Mouse (Mus musculus) forebrain, embryonic 14.5 days (tissue): ENCODE measurements around the gene Fam78a. TPM values are rescaled to one million over a fixed set of nuclear protein-coding genes. Genes with fewer than 3 reads are reported as not detected.

ENCODE experiments used
- ATAC-seq: fragments of 200-750 bp; cut with Nextera tagmentation; 2 replicates; pipeline ENCODE4 v1.8.0; 2017; ENCODE audit warnings: mild to moderate bottlenecking, moderate library complexity
- DNase-seq: peaks from one replicate; pipeline ENCODE4 v3.0.0-alpha.2; 2015; ENCODE audit warnings: low spot score
- H3K27ac ChIP-seq: fragments of 300-500 bp; sonication (generic); 2 replicates; pipeline ENCODE4 v1.5.1; 2014; ENCODE audit warnings: low read depth, mild to moderate bottlenecking, control low read depth, low read length, moderate library complexity
- H3K27me3 ChIP-seq: fragments of 300-500 bp; sonication (generic); replicated peaks from 2 replicates; pipeline ENCODE4 v1.6.1; 2014; ENCODE audit warnings: low read length, control low read depth, mixed read lengths; ENCODE audit not compliant: control insufficient read depth, insufficient read depth
- H3K36me3 ChIP-seq: fragments of 300-500 bp; sonication (generic); 2 replicates; pipeline ENCODE4 v1.6.1; 2014; ENCODE audit warnings: low read length, control low read depth; ENCODE audit not compliant: control insufficient read depth, insufficient read depth
- H3K4me1 ChIP-seq: fragments of 300-500 bp; sonication (generic); 2 replicates; pipeline ENCODE4 v1.6.1; 2014; ENCODE audit warnings: antibody characterized with exemption, low read length, control low read depth; ENCODE audit not compliant: control insufficient read depth, insufficient read depth
- H3K4me2 ChIP-seq: fragments of 300-500 bp; sonication (generic); 2 replicates; pipeline ENCODE4 v1.6.1; 2014; ENCODE audit warnings: mild to moderate bottlenecking, control low read depth, low read length
- H3K4me3 ChIP-seq: fragments of 300-500 bp; sonication (generic); 2 replicates; pipeline ENCODE4 v1.5.1; 2014; ENCODE audit warnings: low read depth, low read length, control low read depth
- H3K9ac ChIP-seq: fragments of 300-500 bp; sonication (generic); 2 replicates; pipeline ENCODE4 v1.6.1; 2014; ENCODE audit warnings: mild to moderate bottlenecking, low read length, control low read depth, moderate library complexity
- H3K9me3 ChIP-seq: fragments of 300-500 bp; sonication (generic); replicated peaks from 2 replicates; pipeline ENCODE4 v1.6.1; 2016; ENCODE audit warnings: low read length, control low read depth, mixed read lengths; ENCODE audit not compliant: control insufficient read depth
- WGBS: fragments of 180-500 bp; shearing (Covaris S2); extraction: QIAGEN DNeasy Blood & Tissue Kit; methylation state at CpG from one replicate; pipeline ENCODE4 v1.1.7; 2014; 5-methylcytosine and 5-hydroxymethylcytosine counted together
- polyA plus RNA-seq: library from polyadenylated mRNA; unstranded; fragments of >200 nt; fragmentation: Nextera tagmentation; extraction: Ambion mirVana; gene quantifications from 2 replicates; pipeline ENCODE4 v1.2.1, GENCODE M21; 2014

Gene Fam78a
- polyA plus RNA-seq, 1 experiment from 2014 or later, result 0.34 TPM

DNA sequence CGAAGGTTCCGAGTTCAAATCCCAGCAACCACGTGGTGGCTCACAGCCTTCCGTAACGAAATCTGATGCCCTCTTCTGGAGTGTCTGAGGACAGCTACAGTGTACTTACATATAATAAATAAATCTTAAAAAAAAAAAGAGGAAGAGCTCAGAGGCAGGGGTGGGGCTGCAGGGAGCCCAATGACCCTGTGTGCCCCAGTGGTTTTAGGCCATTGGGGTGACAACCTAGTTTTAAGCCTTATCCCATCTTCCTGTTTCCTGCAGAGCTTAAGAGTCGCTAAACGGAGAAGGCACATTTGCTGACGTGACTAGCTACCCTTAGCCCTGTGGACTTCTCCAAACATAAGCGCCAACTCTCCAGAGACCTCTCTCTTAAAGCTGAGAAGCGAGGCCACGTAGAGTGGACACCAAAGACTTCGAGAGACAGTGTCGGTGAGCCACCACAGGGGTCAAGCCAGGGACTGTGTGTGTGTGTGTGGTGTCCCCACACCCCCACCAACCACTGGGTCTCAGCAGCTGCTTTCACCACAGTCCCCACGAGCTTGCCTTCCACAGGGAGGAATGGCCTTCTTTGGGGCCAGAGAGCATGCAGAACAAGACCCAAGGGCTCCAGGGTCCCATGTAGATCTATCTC lies 3.2 kb downstream of the Fam78a start:
- WGBS, result 84% methylated on average over 14 of the region's 14 CpGs
- H3K9ac ChIP-seq, result no peak overlapping the region

DNA sequence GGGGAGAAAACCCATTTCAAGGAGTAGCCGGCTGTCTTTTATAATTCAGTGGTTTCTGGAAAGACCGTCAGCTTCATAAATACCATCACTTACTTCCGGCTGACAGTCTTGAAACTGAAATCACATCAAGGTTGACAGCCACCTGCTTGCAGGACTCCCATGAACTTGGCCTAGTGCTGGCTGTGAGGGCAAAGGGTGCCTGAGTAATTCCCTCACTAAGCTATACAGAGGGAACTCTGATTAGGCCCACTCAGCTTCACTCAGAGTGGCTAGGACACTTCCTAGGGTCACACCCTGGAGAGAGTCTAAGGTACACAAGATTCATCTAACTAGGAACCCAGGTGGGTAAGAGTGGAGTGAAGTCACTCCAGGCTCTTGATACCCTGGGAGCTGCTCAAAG lies 4.0 kb downstream of the Fam78a start:
- H3K36me3 ChIP-seq, result no peaks in the 10 kb centered on the region
- WGBS, result 86% methylated on average over 3 of the region's 3 CpGs
- DNase-seq (no peak), ATAC-seq (no peak)
- H3K27ac ChIP-seq, result no peak overlapping the region
- H3K4me3 ChIP-seq, result no peak overlapping the region
- no peak overlapping the region for H3K4me2 ChIP-seq
- no peak overlapping the region for H3K9ac ChIP-seq
- peaks cover 43% of the 10 kb centered on the region for H3K27me3 ChIP-seq
- H3K9me3 ChIP-seq, result no peaks in the 10 kb centered on the region
- H3K4me1 ChIP-seq, result peaks cover 9% of the 10 kb centered on the region; the same call in 1 of the 2 replicates

More for the DNA sequence above, 3.2 kb downstream of the Fam78a start:
- no peak overlapping the region for H3K4me3 ChIP-seq
- ATAC-seq, result no peak
- no peak overlapping the region for H3K4me2 ChIP-seq
- no peak overlapping the region for H3K27ac ChIP-seq
- no peaks in the 10 kb centered on the region for H3K9me3 ChIP-seq
- no peak for DNase-seq
- peaks cover 9% of the 10 kb centered on the region; the same call in 1 of the 2 replicates for H3K4me1 ChIP-seq
- H3K36me3 ChIP-seq, result no peaks in the 10 kb centered on the region
- H3K27me3 ChIP-seq, result peaks cover 46% of the 10 kb centered on the region

DNA sequence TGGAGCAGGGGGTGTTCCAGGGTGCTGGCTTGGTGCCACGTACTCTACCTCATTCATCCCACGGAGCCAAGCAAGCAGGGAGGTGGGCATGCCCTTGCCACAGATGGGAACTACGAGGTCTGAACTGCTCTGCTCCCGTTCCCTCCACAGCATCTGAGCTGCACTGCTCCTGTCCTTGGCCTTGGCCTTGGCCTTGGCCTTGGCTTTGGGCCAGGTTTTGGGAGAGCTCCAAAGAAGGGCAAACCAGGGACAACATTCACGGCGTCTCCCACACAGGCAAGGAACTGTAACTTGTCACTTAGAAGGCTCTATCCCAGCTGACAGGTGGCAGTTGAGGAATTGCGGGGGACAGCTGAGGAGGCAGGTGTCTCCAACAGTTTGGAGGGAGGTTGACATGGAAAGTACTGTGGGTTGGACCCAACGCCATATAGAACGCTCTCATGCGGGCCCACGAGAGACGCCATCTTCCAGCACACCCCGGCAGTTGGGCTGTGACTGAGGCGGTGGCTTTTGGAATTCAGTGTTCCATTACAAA lies 5.4 kb downstream of the Fam78a start:
- no peak for ATAC-seq
- no peaks in the 10 kb centered on the region for H3K36me3 ChIP-seq

DNA sequence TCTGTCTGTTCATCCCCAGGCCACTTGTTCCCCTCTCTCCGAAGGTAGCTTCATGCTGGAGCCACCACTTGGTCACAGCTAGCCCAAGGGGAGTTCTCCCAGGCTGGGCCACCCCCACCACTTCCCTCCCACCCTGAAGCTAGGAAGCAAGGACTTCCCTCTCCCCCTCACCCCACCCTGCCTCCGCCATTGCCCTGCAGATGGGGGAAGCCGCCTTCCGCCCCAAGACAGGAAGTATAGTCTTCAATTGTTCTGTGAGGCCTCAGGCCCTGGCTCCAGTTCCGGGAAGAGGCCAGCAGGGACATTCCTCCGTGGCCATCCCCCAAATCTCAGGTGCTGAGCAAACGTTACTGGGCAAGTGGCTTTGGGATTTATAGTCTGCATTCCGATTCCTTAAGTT lies 6.1 kb downstream of the Fam78a start:
- Histone ChIP-seq H3K4me1 (0 out of 2 replicates have a peak, but pooled peaks cover 2% of the 10 kb centered on the region), H3K36me3 (no peaks in the 10 kb centered on the region), H3K27ac (no peak overlapping the region), H3K4me3 (no peak overlapping the region), H3K9ac (no peak overlapping the region), H3K27me3 (peaks cover 22% of the 10 kb centered on the region), H3K9me3 (no peaks in the 10 kb centered on the region), H3K4me2 (no peak overlapping the region)
- WGBS, result 56% methylated on average over 8 of the region's 8 CpGs
- DNase-seq (no peak), ATAC-seq (no peak)

More for the DNA sequence above, 5.4 kb downstream of the Fam78a start:
- Histone ChIP-seq H3K9ac (no peak overlapping the region), H3K4me3 (no peak overlapping the region), H3K4me1 (peaks cover 9% of the 10 kb centered on the region; the same call in 1 of the 2 replicates), H3K27ac (no peak overlapping the region), H3K27me3 (peaks cover 30% of the 10 kb centered on the region), H3K9me3 (no peaks in the 10 kb centered on the region), H3K4me2 (no peak overlapping the region)
- no peak for DNase-seq
- WGBS, result 87% methylated on average over 14 of the region's 14 CpGs

DNA sequence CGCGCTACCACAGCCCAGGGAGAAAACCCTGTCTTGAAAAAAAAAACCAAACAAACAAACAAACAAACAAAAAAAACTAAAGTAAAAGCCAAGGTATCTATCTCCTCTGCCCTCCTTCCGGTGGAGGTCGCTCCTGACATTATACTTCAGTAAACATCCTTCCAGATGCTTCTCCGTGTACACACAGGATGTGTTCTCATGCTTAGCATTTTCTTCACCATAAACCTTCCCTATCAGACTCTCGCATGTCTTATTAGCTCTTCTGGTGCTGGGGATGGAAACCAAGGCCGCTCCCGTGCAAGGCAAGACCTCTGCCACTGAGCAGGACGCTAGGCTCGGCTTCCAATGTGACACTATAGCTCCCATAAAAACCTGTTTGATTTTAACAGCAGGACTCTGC lies 6.9 kb downstream of the Fam78a start:
- H3K4me3 ChIP-seq, result no peak overlapping the region
- no peak overlapping the region for H3K27ac ChIP-seq
- H3K36me3 ChIP-seq, result no peaks in the 10 kb centered on the region
- WGBS, result 86% methylated on average over 10 of the region's 10 CpGs
- no peak for DNase-seq
- no peak overlapping the region for H3K9ac ChIP-seq
- ATAC-seq, result no peak
- no peaks in the 10 kb centered on the region for H3K9me3 ChIP-seq
- peaks cover 14% of the 10 kb centered on the region for H3K27me3 ChIP-seq
- no peaks in the 10 kb centered on the region for H3K4me1 ChIP-seq
- H3K4me2 ChIP-seq, result no peak overlapping the region

DNA sequence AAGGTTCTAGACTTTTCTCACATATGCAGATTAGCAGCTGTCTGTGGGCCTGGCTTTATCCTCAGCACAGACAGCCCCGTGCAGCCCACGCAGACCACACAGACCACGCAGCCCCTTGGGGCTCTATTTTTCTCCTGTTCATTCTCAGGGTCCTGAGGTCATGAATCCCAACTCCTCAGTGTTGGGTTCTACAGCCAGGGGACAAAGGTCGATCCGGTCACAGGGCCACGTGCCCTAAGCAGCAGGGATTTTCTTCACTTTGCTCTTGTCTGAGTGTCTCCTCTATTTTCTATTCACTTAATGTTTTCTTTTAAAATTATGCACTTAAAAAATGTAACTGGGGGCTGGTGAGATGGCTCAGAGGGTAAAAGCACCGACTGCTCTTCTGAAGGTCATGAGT lies 9.3 kb downstream of the Fam78a start:
- no peaks in the 10 kb centered on the region for H3K27me3 ChIP-seq
- DNase-seq, result no peak
- H3K4me2 ChIP-seq, result no peak overlapping the region
- no peaks in the 10 kb centered on the region for H3K4me1 ChIP-seq
- ATAC-seq, result no peak
- no peak overlapping the region for H3K4me3 ChIP-seq
- H3K9ac ChIP-seq, result no peak overlapping the region
- no peaks in the 10 kb centered on the region for H3K9me3 ChIP-seq
- 76% methylated on average over 7 of the region's 7 CpGs for WGBS
- H3K27ac ChIP-seq, result no peak overlapping the region
- H3K36me3 ChIP-seq, result no peaks in the 10 kb centered on the region

DNA sequence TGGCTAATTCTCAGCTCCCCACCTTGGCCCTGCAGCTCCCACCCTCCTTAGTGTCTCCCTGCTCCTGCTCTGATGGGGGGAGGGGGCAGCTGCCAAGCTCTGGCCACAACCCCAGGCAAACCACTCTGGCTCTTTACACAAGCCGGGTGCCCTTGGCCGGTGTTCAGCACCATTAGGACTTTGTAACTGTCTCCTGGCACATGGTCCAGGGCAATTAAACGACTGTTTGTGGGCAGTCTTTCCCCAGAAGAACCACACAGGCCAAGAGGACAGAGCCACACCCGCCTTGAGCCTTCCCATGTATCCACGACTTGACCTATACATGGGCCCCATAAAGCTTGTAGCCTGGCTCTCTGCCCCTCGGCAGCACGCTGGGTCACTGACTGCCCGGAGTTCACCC lies 10.3 kb downstream of the Fam78a start:
- H3K36me3 ChIP-seq, result no peaks in the 10 kb centered on the region
- DNase-seq (no peak), ATAC-seq (no peak)
- H3K9me3 ChIP-seq, result no peaks in the 10 kb centered on the region
- no peaks in the 10 kb centered on the region for H3K27me3 ChIP-seq
- WGBS, result 70% methylated on average over 8 of the region's 8 CpGs
- H3K4me1 ChIP-seq, result no peaks in the 10 kb centered on the region
- H3K9ac ChIP-seq, result no peak overlapping the region
- no peak overlapping the region for H3K4me3 ChIP-seq
- no peak overlapping the region for H3K4me2 ChIP-seq
- no peak overlapping the region for H3K27ac ChIP-seq

DNA sequence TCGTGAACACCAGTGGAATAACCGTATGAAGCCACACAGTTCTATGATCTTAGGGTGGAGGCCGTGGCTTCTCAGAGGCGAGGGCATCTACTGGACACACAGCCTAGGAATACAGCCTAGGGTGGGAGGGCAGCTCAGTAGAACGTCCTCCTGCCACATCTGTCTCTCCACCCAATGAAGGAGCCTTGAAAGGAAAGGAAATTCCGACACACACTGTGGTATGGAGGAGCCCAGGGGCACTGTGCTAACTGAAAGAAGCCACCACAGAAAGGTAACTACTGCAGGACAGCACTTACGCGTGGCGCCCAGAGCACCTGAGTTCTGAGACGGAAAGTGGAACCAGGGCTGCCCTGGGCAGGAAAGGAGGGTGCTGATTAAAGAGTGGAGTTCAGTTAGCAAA lies 13.9 kb downstream of the Fam78a start:
- ATAC-seq (no peak), DNase-seq (no peak)
- Histone ChIP-seq H3K9ac (no peak overlapping the region), H3K4me2 (no peak overlapping the region), H3K9me3 (no peaks in the 10 kb centered on the region), H3K27ac (no peak overlapping the region), H3K4me3 (no peak overlapping the region), H3K27me3 (no peaks in the 10 kb centered on the region), H3K36me3 (no peaks in the 10 kb centered on the region), H3K4me1 (no peaks in the 10 kb centered on the region)
- 93% methylated on average over 10 of the region's 10 CpGs for WGBS

DNA sequence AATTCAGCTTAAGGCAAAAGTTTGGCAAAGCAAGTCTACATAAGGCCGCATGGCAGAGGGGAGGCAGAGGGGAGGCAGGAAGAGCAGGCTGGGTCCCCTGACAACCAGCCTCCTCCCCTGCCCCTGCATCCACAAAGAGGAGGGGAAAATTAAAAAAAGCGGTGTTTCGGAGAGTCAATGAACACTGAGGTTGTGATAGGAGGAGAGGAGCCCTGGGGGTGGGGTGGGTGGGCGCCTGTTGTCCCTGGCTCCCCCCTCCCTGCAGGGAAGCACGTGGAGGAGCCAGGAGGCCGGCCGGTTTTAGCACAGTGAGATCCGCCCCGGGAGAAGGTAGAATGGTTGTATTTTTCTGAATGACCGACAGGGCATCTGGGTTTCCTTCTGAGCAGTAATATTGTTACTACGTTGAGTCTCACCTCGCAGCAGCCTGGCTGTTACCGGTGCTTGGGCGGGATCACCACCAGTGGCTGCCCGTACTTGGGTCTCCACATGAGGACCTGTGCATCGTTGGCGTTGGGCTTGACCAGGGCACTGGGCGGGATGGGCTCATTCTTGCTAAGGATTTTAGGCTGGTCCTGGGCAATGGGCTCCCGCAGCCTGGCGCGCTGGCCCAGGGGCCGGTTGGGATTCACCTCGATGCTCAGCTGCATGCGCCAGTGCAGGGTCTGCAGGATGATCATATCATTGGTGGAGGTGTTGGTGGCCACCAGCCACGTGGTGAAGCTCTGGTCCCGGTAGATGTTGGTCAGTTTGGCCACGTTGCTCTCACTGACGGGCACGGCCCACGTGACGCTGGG lies 15.6 kb downstream of the Fam78a start:
- H3K4me2 ChIP-seq, result no peak overlapping the region
- H3K27me3 ChIP-seq, result no peaks in the 10 kb centered on the region
- 52% methylated on average over 31 of the region's 31 CpGs for WGBS

More for the DNA sequence above, 15.6 kb downstream of the Fam78a start:
- H3K4me3 ChIP-seq, result no peak overlapping the region
- no peaks in the 10 kb centered on the region for H3K4me1 ChIP-seq
- no peak for DNase-seq
- H3K9me3 ChIP-seq, result no peaks in the 10 kb centered on the region
- H3K27ac ChIP-seq, result no peak overlapping the region
- H3K36me3 ChIP-seq, result no peaks in the 10 kb centered on the region
- no peak overlapping the region for H3K9ac ChIP-seq
- no peak for ATAC-seq
